Mouse (Mus musculus): ENCODE data around the gene Eif2ak4. TPM values are rescaled to one million over a fixed set of nuclear protein-coding genes. Genes with fewer than 3 reads are reported as not detected.

Gene Eif2ak4
- polyA plus RNA-seq, 1 experiment from 2014 or later, result 10.4 TPM

- peak; percentile 88 for ATAC-seq (ENCODE audit: low read depth)
Measured at GRCm38 (mm10) chr2:118372901-118373571, 15.4 kb upstream of the Eif2ak4 start, which contains the start of gene Gpr176. TSS of gene Gpr176 (minus strand) at chr2:118373419.

GRCm38 (mm10) chr2:118373572-118374279, 14.7 kb upstream of the Eif2ak4 start:
- H3K36me3 ChIP-seq (ENCODE audit: control insufficient read depth, insufficient read depth, low read length), result no peaks in the 10 kb centered on the region
- H3K4me2 ChIP-seq (ENCODE audit: low read depth, low read length), result peak overlapping the region; percentile 98
- H3K27me3 ChIP-seq (ENCODE audit: control insufficient read depth, insufficient read depth, low read length), result peaks cover 3% of the 10 kb centered on the region; the same call in 1 of the 2 replicates
- H3K4me3 ChIP-seq (ENCODE audit: low read depth, low read length), result peak overlapping the region; percentile 48
- H3K4me1 ChIP-seq (ENCODE audit: control insufficient read depth, insufficient read depth, low read length), result 0 out of 2 replicates have a peak, but pooled peaks cover 5% of the 10 kb centered on the region
- under 1% methylated on average over 40 of the region's 43 CpGs for WGBS
- H3K9ac ChIP-seq (replicated peaks; ENCODE audit: low read depth, low read length), result peak overlapping the region; percentile 56
- ATAC-seq (ENCODE audit: low read depth), result peak; percentile 92
- H3K9me3 ChIP-seq (ENCODE audit: control insufficient read depth, low read length), result no peaks in the 10 kb centered on the region
- peak overlapping the region; percentile 77 for H3K27ac ChIP-seq (ENCODE audit: low read depth, low read length)

More at GRCm38 (mm10) chr2:118372901-118373571, 15.4 kb upstream of the Eif2ak4 start, which contains the start of gene Gpr176:
- H3K27me3 ChIP-seq (ENCODE audit: control insufficient read depth, insufficient read depth, low read length), result peaks cover 3% of the 10 kb centered on the region; the same call in 1 of the 2 replicates
- peak within 1 kb of the TSS; percentile 77 for H3K27ac ChIP-seq (ENCODE audit: low read depth, low read length)
- H3K4me1 ChIP-seq (ENCODE audit: control insufficient read depth, insufficient read depth, low read length), result 0 out of 2 replicates have a peak, but pooled peaks cover 5% of the 10 kb centered on the region
- peak within 1 kb of the TSS; percentile 98 for H3K4me2 ChIP-seq (ENCODE audit: low read depth, low read length)
- under 1% methylated on average over 58 of the region's 59 CpGs for WGBS
- H3K9me3 ChIP-seq (ENCODE audit: control insufficient read depth, low read length), result no peaks in the 10 kb centered on the region
- peak within 1 kb of the TSS; percentile 56 for H3K9ac ChIP-seq (replicated peaks; ENCODE audit: low read depth, low read length)
- H3K4me3 ChIP-seq (ENCODE audit: low read depth, low read length), result peak within 1 kb of the TSS; percentile 48
- H3K36me3 ChIP-seq (ENCODE audit: control insufficient read depth, insufficient read depth, low read length), result no peaks in the 10 kb centered on the region

DNA sequence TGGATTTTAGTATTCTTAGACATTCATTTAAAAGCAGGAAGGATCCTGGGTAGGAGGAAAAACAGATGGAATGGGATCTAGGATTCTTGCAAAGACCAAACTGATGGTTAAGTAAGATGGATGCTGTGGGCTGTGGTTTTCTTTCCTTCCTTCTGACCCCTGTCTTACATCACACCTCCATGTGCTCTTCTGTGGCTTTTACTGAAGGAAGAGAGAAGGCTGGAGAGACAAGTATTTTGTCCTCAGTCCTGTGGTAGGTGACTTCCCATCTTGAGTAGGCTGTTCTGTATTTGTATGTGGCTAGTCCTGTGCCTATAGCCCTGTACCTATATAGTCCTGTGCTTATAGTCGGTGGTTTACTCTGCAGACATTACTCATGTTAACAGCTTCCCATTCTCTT, 12.9 kb upstream of the Eif2ak4 start:
- H3K9ac ChIP-seq (replicated peaks; ENCODE audit: low read depth, low read length), result no peak overlapping the region
- no peak for ATAC-seq (ENCODE audit: low read depth)
- WGBS, result 74% methylated on average over 1 of the region's 1 CpGs

GRCm38 (mm10) chr2:118375931-118376330, 12.5 kb upstream of the Eif2ak4 start:
- H3K4me1 ChIP-seq (ENCODE audit: control insufficient read depth, insufficient read depth, low read length), result 0 out of 2 replicates have a peak, but pooled peaks cover 5% of the 10 kb centered on the region
- H3K27me3 ChIP-seq (ENCODE audit: control insufficient read depth, insufficient read depth, low read length), result 0 out of 2 replicates have a peak, but pooled peaks cover 3% of the 10 kb centered on the region
- no peak overlapping the region for H3K27ac ChIP-seq (ENCODE audit: low read depth, low read length)
- no peaks in the 10 kb centered on the region for H3K9me3 ChIP-seq (ENCODE audit: control insufficient read depth, low read length)
- no peak for ATAC-seq (ENCODE audit: low read depth)
- no peak overlapping the region for H3K4me3 ChIP-seq (ENCODE audit: low read depth, low read length)
- no peaks in the 10 kb centered on the region for H3K36me3 ChIP-seq (ENCODE audit: control insufficient read depth, insufficient read depth, low read length)
- H3K4me2 ChIP-seq (ENCODE audit: low read depth, low read length), result no peak overlapping the region
- H3K9ac ChIP-seq (replicated peaks; ENCODE audit: low read depth, low read length), result no peak overlapping the region

More for the DNA sequence above, 12.9 kb upstream of the Eif2ak4 start:
- no peak overlapping the region for H3K27ac ChIP-seq (ENCODE audit: low read depth, low read length)
- H3K4me3 ChIP-seq (ENCODE audit: low read depth, low read length), result no peak overlapping the region
- H3K4me1 ChIP-seq (ENCODE audit: control insufficient read depth, insufficient read depth, low read length), result 0 out of 2 replicates have a peak, but pooled peaks cover 5% of the 10 kb centered on the region
- H3K27me3 ChIP-seq (ENCODE audit: control insufficient read depth, insufficient read depth, low read length), result peaks cover 3% of the 10 kb centered on the region; the same call in 1 of the 2 replicates
- no peak overlapping the region for H3K4me2 ChIP-seq (ENCODE audit: low read depth, low read length)
- no peaks in the 10 kb centered on the region for H3K9me3 ChIP-seq (ENCODE audit: control insufficient read depth, low read length)
- no peaks in the 10 kb centered on the region for H3K36me3 ChIP-seq (ENCODE audit: control insufficient read depth, insufficient read depth, low read length)

GRCm38 (mm10) chr2:118379756-118380155, 8.7 kb upstream of the Eif2ak4 start:
- Histone ChIP-seq H3K4me2 (ENCODE audit: low read depth, low read length) (no peak overlapping the region), H3K9ac (replicated peaks; ENCODE audit: low read depth, low read length) (no peak overlapping the region), H3K36me3 (ENCODE audit: control insufficient read depth, insufficient read depth, low read length) (no peaks in the 10 kb centered on the region), H3K27ac (ENCODE audit: low read depth, low read length) (no peak overlapping the region), H3K27me3 (ENCODE audit: control insufficient read depth, insufficient read depth, low read length) (no peaks in the 10 kb centered on the region), H3K9me3 (ENCODE audit: control insufficient read depth, low read length) (no peaks in the 10 kb centered on the region), H3K4me3 (ENCODE audit: low read depth, low read length) (no peak overlapping the region), H3K4me1 (ENCODE audit: control insufficient read depth, insufficient read depth, low read length) (no peaks in the 10 kb centered on the region)
- no peak for ATAC-seq (ENCODE audit: low read depth)
- WGBS, result 34% methylated on average over 1 of the region's 1 CpGs

DNA sequence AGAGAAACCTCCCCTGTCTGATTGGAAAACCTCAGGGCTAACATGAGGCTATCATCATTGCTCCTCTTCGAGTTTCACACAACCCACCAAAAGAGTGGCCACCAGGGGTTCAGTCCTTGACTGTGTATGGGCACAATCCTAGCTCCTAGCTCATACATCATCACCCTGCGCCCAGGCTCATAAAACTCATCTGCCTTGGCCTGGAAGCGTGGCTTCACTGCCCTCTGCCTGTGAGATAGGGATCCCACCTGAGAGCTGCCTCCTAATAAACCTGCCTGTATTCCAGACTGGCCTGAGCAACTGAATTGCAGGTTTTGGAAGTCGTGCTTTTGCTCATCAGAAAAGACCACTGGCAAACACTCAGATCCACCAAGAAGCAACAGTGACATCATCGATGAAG, 5.0 kb upstream of the Eif2ak4 start:
- Histone ChIP-seq H3K36me3 (ENCODE audit: control insufficient read depth, insufficient read depth, low read length) (no peaks in the 10 kb centered on the region), H3K4me1 (ENCODE audit: control insufficient read depth, insufficient read depth, low read length) (no peaks in the 10 kb centered on the region), H3K27me3 (ENCODE audit: control insufficient read depth, insufficient read depth, low read length) (no peaks in the 10 kb centered on the region), H3K9ac (replicated peaks; ENCODE audit: low read depth, low read length) (no peak overlapping the region), H3K9me3 (ENCODE audit: control insufficient read depth, low read length) (no peaks in the 10 kb centered on the region), H3K27ac (ENCODE audit: low read depth, low read length) (no peak overlapping the region), H3K4me3 (ENCODE audit: low read depth, low read length) (no peak overlapping the region), H3K4me2 (ENCODE audit: low read depth, low read length) (no peak overlapping the region)
- no peak for ATAC-seq (ENCODE audit: low read depth)
- 71% methylated on average over 5 of the region's 5 CpGs for WGBS

DNA sequence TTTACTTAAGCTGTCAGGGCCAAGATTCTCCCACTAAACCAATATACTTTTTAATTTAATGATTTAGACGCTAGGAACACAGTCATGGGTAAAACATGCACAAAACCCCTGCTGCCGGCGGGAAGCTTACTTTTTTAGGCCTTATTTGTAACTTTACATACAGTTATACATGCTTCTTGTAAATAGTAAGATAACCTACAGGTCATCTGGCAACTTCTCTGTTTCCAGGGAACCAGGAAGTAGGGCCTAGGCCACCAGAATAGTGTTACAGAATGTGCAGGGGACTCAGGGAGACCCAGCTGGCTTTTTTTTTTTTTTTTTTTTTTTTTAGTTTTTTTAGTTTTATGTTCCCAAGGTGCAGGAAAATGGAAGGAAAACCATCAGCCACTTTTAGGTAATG, 1.2 kb downstream of the Eif2ak4 start:
- H3K9me3 ChIP-seq (ENCODE audit: control insufficient read depth, low read length), result no peaks in the 10 kb centered on the region
- no peaks in the 10 kb centered on the region for H3K36me3 ChIP-seq (ENCODE audit: control insufficient read depth, insufficient read depth, low read length)
- 76% methylated on average over 3 of the region's 3 CpGs for WGBS
- H3K27me3 ChIP-seq (ENCODE audit: control insufficient read depth, insufficient read depth, low read length), result no peaks in the 10 kb centered on the region
- peak overlapping the region; percentile 75 for H3K4me3 ChIP-seq (ENCODE audit: low read depth, low read length)
- no peak overlapping the region for H3K27ac ChIP-seq (ENCODE audit: low read depth, low read length)
- no peak overlapping the region for H3K9ac ChIP-seq (replicated peaks; ENCODE audit: low read depth, low read length)
- H3K4me2 ChIP-seq (ENCODE audit: low read depth, low read length), result peak overlapping the region; percentile 66; the same call in 1 of the 2 replicates
- no peak for ATAC-seq (ENCODE audit: low read depth)
- peaks cover 7% of the 10 kb centered on the region; the same call in 1 of the 2 replicates for H3K4me1 ChIP-seq (ENCODE audit: control insufficient read depth, insufficient read depth, low read length)

DNA sequence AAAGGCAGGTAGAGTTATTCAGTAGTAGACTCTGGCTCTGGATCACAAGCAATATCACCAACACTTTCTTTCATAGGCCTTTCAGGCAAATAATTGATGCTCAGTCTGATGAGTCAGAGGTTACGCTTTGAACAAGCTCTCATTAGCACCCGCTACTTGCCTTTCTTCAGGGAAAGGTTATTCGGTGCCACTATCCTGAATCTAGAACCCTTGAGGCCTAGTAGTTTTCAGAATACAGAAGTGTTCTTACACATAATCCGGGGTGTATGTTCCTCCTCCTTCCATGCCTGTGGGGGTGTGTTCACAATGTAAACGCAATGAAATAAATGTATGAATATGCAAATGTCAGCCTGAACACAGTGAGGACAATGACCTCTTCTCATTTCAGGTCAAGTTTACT, 1.7 kb downstream of the Eif2ak4 start:
- Histone ChIP-seq H3K9ac (replicated peaks; ENCODE audit: low read depth, low read length) (no peak overlapping the region), H3K36me3 (ENCODE audit: control insufficient read depth, insufficient read depth, low read length) (no peaks in the 10 kb centered on the region), H3K4me1 (ENCODE audit: control insufficient read depth, insufficient read depth, low read length) (peaks cover 7% of the 10 kb centered on the region; the same call in 1 of the 2 replicates), H3K4me3 (ENCODE audit: low read depth, low read length) (no peak overlapping the region), H3K27me3 (ENCODE audit: control insufficient read depth, insufficient read depth, low read length) (no peaks in the 10 kb centered on the region), H3K9me3 (ENCODE audit: control insufficient read depth, low read length) (no peaks in the 10 kb centered on the region), H3K27ac (ENCODE audit: low read depth, low read length) (no peak overlapping the region), H3K4me2 (ENCODE audit: low read depth, low read length) (no peak overlapping the region)
- WGBS, result 80% methylated on average over 5 of the region's 5 CpGs
- no peak for ATAC-seq (ENCODE audit: low read depth)

DNA sequence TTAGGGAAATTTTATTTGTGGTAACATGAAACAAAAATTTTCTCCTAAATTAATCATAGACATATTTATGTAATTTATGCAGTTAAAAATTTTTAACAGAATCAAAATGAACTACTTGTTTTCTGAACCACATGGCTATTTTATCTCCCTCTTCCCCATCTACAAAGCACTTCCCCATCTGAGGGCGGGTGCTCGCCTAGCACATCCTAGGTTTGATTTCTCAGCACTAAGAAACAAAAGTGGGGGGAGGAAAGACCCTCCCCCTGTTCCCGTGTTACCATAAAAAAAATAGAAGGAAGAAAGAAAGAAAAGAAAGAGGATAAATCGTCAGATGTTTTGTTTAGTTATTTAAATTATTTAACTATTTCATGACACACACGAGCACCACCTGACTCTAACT, 2.8 kb downstream of the Eif2ak4 start:
- Histone ChIP-seq H3K4me2 (ENCODE audit: low read depth, low read length) (no peak overlapping the region), H3K27ac (ENCODE audit: low read depth, low read length) (no peak overlapping the region), H3K4me3 (ENCODE audit: low read depth, low read length) (no peak overlapping the region), H3K9me3 (ENCODE audit: control insufficient read depth, low read length) (no peaks in the 10 kb centered on the region), H3K4me1 (ENCODE audit: control insufficient read depth, insufficient read depth, low read length) (peaks cover 7% of the 10 kb centered on the region; the same call in 1 of the 2 replicates), H3K27me3 (ENCODE audit: control insufficient read depth, insufficient read depth, low read length) (no peaks in the 10 kb centered on the region), H3K36me3 (ENCODE audit: control insufficient read depth, insufficient read depth, low read length) (no peaks in the 10 kb centered on the region), H3K9ac (replicated peaks; ENCODE audit: low read depth, low read length) (no peak overlapping the region)
- ATAC-seq (ENCODE audit: low read depth), result no peak
- WGBS, result 76% methylated on average over 5 of the region's 5 CpGs
